Mouse (Mus musculus): ENCODE results near the gene Brpf1.

Brpf1 gene

DNA sequence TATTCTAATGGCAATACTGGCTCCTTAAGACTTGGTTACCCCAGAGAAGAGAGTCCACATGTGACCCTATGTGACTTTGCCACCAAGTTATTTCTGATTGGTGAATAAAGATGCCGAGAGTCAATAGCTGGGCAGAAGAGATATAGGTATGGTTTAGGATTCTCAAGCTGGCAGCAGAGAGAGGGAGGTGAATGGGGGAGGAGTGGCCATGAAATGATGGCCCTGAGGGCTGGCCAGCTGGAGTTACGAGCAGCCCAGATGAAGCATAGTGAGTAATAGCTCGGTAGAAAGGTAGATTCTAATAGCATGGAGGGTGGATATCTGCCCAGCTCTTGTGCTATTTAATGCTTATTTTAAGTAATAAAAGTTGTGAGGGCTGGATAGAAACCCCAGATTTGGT, 45.9 kb downstream of the Brpf1 start:
- DNase-seq (ENCODE audit: low read depth), result no peak

DNA sequence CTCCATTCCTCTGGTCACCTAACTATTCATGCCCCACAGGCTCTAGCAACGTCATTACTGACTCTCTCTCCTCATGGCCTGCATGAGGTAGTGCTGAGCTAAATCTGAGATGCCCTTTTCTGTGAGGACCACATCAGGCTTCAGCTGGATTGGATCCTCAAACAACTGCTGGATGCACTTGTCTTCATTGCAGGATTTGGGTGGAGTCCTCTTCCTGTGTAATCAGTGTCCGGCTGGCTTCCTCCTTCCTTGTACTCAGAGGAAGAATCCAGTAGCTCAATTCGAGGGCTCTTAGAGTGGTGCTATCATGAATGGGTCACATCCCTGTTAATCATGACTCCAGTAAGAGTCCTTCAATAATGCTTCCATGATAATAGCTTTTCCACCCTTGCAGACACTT, 46.8 kb downstream of the Brpf1 start:
- DNase-seq (ENCODE audit: low read depth), result no peak

DNA sequence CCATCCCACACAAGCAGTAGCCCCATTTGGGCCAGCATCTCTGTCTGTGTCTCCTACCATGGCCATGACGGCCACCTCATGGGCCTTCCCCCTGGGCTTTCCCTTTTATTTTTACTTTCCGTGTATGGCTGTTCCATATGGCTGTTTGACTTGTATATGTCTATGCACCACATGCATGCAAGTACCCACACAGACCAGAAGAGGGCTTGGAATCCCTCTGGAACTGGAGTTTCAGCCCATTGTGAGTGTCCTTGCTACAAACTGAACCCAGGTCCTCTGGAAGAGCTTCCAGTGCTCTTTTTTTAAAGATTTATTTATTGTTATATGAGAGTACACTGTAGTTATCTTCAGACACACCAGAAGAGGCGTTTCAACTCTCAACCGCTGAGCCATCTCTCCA, 54.5 kb downstream of the Brpf1 start:
- DNase-seq (ENCODE audit: low read depth), result no peak

DNA sequence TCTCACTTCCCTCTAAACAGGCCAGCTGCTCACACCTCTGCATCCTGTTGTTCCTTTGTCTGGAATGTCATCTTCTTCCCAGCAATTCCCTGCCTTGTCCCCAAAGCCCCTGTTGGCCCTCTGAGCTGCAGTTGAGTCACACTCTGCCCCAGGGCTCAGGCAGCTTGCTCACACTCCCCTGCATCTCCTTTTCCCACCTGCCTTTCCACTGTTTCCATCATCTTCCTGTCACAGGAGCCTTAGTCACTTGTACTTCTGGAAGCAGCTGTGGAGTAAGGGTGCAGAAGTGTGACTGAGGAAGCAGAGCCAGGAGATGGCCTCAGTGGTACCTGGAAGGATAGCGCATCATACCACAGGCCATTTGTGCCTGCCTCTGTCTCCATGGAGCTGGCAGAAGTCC, 55.3 kb downstream of the Brpf1 start:
- DNase-seq (ENCODE audit: low read depth), result no peak

DNA sequence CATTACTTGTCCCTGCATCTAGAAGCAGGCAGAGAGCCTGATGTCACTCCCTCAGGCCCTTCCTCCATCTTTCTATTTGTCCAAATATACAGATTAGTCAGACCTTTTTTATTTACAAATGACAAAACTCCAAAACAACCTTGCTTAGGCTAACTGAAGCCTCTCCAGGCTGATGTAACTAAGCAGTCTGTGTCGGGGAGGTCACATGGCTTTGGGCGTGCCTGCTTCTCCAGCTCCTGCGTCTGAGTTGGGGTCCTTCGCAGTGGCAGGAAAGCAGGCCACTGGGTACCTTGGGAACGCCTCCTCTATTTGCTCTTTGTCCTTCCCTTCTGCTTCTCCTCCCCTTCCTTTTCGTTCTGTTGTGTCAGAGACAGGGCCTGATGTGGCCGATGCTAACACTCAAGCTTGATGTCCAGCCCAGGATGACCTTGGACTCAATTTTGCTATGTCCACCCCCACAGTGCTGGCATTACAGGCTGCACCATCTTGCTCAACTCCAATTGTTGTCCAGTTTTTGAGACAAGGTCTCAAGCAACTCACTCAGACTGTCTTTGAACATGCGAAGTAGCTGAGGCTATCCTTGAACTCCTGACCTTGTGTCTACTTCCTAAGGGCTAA, 57.7 kb downstream of the Brpf1 start:
- no peak for DNase-seq (ENCODE audit: low read depth)

DNA sequence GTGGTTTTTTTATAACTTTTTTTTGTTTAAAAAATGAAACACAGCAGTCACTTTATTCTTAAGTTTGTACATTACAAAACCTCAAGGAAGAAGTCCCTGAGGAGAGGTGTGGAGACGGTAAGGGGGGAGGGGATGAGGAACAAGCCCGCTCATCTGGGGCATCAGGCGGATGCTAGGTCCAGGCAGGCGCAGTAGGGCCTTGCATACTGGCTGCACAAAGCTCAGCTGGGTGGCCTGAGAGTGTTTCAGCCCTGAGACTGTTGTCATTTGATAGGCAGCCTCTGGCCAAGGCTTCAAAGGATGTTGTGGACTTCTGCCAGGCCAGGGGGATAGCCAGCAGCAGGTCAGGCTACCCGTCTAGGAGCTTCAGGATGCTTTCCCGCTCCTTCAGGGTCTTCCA, 59.7 kb downstream of the Brpf1 start:
- no peak for DNase-seq (ENCODE audit: low read depth)

DNA sequence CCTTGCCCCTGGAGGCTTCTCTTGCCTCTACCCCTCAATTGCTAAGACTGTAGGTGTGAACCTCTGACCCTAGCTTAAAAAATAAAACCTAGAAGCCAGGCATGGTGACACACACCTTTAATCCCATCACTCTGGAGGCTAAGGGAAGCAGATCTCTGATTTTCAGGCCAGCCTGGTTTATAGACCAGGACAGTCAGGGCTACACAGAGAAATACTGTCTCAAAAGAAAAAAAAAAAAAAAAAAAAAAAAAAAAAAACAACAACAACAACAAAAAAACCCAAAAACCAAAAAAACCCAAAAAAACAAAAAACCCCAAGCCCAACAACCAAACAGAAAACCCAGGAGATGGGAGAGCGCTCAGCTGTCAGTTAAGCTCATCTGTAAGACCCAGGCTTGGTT, 60.6 kb downstream of the Brpf1 start:
- DNase-seq (ENCODE audit: low read depth), result no peak

DNA sequence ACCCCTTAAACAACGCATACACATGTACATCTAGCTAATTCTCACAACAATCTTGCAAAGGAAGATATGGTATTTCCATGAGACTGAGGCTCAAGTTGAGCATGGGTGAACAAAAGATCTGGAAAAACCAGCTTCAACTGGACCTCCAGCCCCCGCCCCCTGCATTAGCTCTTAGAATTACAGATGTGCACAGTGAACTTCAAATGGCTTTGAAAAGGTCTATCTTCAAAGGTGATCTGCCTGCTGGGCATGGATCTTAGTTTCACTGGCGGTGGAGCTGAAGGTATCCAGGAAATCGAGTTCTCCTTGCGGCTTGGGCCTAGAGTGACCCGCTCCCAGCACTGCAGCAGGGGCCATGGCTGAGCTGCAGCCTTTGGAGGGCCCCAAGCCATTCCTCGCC, 61.2 kb downstream of the Brpf1 start:
- DNase-seq (ENCODE audit: low read depth), result no peak

DNA sequence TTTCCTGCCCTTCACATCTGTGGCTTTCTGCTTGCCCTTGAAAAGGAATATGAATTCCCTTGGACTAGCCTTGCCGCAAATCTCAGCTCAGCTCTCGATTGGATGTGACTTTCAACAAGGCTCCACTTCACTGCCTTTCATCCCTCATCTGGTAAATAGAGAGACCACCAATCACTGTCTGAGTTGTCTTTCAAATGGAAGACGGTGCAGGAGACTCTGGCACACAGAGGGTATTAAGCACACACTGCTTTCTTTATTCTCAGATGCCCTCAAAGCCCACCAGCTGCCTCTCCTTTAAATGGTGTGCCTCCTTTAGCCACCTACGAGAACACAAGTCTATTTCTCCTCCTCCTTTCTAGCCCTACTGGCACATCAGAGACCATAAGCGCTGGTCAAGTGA, 61.6 kb downstream of the Brpf1 start:
- no peak for DNase-seq (ENCODE audit: low read depth)

DNA sequence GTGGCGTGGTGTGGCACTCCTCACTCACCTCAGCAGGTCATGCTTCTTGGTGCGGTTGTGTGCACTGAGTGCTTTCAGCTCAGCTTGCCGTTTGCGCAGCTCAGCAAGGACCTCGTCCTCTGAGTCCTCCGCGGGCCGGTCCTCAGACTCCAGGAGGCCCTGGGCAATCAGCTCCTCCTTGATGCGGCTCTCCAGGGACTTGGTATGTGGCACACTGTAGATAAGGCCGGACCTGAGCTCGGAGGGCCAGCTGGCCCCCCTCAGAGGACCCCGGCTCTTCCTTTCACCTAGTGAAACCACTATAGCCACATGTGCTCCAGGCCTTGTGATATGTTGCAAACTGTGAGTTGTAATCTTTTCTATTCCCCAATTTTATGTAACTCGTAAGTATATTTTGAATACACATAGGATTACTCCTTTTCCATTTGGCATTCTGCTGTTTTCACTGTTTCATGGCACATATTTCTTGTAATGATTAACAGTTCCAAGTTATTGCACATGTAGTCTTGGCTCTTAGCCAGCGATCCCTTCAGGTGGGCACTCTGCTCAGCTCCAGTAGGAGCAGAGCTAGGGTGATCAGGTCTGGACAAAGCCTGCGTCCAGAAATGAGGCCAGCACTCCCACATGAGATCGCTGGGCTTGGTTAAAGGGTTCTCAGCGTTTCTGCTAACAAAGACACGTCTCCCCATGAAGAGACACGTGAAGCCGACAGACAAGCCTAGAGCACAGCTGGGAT, 63.4 kb downstream of the Brpf1 start:
- DNase-seq (ENCODE audit: low read depth), result no peak

DNA sequence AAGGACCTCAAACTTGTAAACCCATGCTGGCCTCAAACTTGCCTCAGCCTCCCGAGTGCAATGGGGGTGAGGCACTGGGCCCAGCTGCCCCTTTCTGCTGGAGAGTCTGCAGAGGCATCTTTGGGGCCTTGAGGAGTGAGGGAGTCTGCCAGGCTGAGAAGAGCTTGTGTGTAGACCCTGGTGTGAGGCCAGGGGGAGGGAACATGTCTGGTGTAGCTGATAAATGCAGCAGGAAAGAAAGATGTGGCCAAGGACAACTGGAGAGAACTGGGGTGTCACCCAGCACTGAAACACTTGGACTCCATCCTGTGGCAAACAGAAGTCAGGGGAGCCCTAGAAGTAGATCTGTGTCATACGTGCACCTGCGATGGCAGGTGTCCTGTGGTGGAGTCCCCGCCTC, 66.6 kb downstream of the Brpf1 start:
- no peak for DNase-seq (ENCODE audit: low read depth)
